Mouse (Mus musculus): ENCODE results near the gene Mfng.

Gene Mfng

GRCm38 (mm10) chr15:78773290-78773729, at the start of gene Mfng:
Gene Mfng (minus strand): TSS chr15:78773475.
- DNase-seq: peak; percentile 86

GRCm38 (mm10) chr15:78816074-78816391, 42.8 kb upstream of the Mfng start:
- no peak for DNase-seq

GRCm38 (mm10) chr15:78815314-78816073, 42.2 kb upstream of the Mfng start:
- DNase-seq: no peak

GRCm38 (mm10) chr15:78813603-78814002, 40.3 kb upstream of the Mfng start:
- DNase-seq: no peak

- DNase-seq: no peak
These were observed 36.9 kb upstream of the Mfng start for GRCm38 (mm10) chr15:78810146-78810545.

GRCm38 (mm10) chr15:78809739-78810138, 36.5 kb upstream of the Mfng start:
- no peak for DNase-seq

- DNase-seq: no peak
These were observed 35.7 kb upstream of the Mfng start for GRCm38 (mm10) chr15:78808980-78809379.

GRCm38 (mm10) chr15:78807141-78807540, 33.9 kb upstream of the Mfng start:
- DNase-seq: no peak

- no peak for DNase-seq
These were observed 33.3 kb upstream of the Mfng start for GRCm38 (mm10) chr15:78806614-78807013.

- DNase-seq: no peak
These were observed 32.1 kb upstream of the Mfng start for GRCm38 (mm10) chr15:78805351-78805750.

- peak; percentile 80 for DNase-seq
These were observed 31.1 kb upstream of the Mfng start for GRCm38 (mm10) chr15:78804326-78804725.

- DNase-seq: peak; percentile 86
These were observed 30.2 kb upstream of the Mfng start for GRCm38 (mm10) chr15:78803499-78803900.

GRCm38 (mm10) chr15:78802776-78803391, 29.6 kb upstream of the Mfng start, which contains the start of gene Card10:
Gene Card10 (minus strand): TSS chr15:78803042.
- DNase-seq: peak; percentile 86

GRCm38 (mm10) chr15:78801971-78802741, 28.9 kb upstream of the Mfng start:
- DNase-seq: peak; percentile 66

- peak; percentile 10 for DNase-seq
These were observed 28.3 kb upstream of the Mfng start for GRCm38 (mm10) chr15:78801571-78801970.

GRCm38 (mm10) chr15:78799029-78799428, 25.8 kb upstream of the Mfng start:
- DNase-seq: no peak

- DNase-seq: no peak
These were observed 23.7 kb upstream of the Mfng start for GRCm38 (mm10) chr15:78797060-78797329.

GRCm38 (mm10) chr15:78796196-78797059, 23.2 kb upstream of the Mfng start:
- DNase-seq: peak; percentile 75

- no peak for DNase-seq
These were observed 17.7 kb upstream of the Mfng start for GRCm38 (mm10) chr15:78790990-78791389.

GRCm38 (mm10) chr15:78790451-78790850, 17.2 kb upstream of the Mfng start:
- peak; percentile 92 for DNase-seq

GRCm38 (mm10) chr15:78789721-78790323, 16.5 kb upstream of the Mfng start:
- DNase-seq: no peak

GRCm38 (mm10) chr15:78788042-78788441, 14.8 kb upstream of the Mfng start:
- DNase-seq: peak; percentile 59
